Mouse (Mus musculus): ENCODE results near the gene Tbxas1. TPM values are rescaled to one million over a fixed set of nuclear protein-coding genes. Genes with fewer than 3 reads are reported as not detected.

Gene Tbxas1
- polyA plus RNA-seq, 1 experiment from 2014 or later: 2.5 TPM

- DNase-seq (ENCODE audit: low spot score): no peak
These were observed 81.4 kb downstream of the Tbxas1 start for GRCm38 (mm10) chr6:38956641-38957040.

- DNase-seq (ENCODE audit: low spot score): no peak
These were observed 82.0 kb downstream of the Tbxas1 start for GRCm38 (mm10) chr6:38957246-38957645.

GRCm38 (mm10) chr6:38959502-38959901 is 84.3 kb downstream of the Tbxas1 start:
- DNase-seq (ENCODE audit: low spot score): no peak

GRCm38 (mm10) chr6:38960367-38960766 is 85.2 kb downstream of the Tbxas1 start:
- DNase-seq (ENCODE audit: low spot score): no peak

- no peak for DNase-seq (ENCODE audit: low spot score)
These were observed 85.7 kb downstream of the Tbxas1 start for GRCm38 (mm10) chr6:38960791-38961426.

- DNase-seq (ENCODE audit: low spot score): no peak
These were observed 86.3 kb downstream of the Tbxas1 start for GRCm38 (mm10) chr6:38961427-38962033.

- DNase-seq (ENCODE audit: low spot score): no peak
These were observed 91.6 kb downstream of the Tbxas1 start for GRCm38 (mm10) chr6:38966839-38967238.

- DNase-seq (ENCODE audit: low spot score): no peak
These were observed 92.1 kb downstream of the Tbxas1 start for GRCm38 (mm10) chr6:38967288-38967687.

- no peak for DNase-seq (ENCODE audit: low spot score)
These were observed 92.8 kb downstream of the Tbxas1 start for GRCm38 (mm10) chr6:38967988-38968387.

- no peak for DNase-seq (ENCODE audit: low spot score)
These were observed 94.9 kb downstream of the Tbxas1 start for GRCm38 (mm10) chr6:38969944-38970740.

- DNase-seq (ENCODE audit: low spot score): no peak
These were observed 95.6 kb downstream of the Tbxas1 start for GRCm38 (mm10) chr6:38970759-38971158.

GRCm38 (mm10) chr6:38972826-38973225 is 97.6 kb downstream of the Tbxas1 start:
- DNase-seq (ENCODE audit: low spot score): no peak

- no peak for DNase-seq (ENCODE audit: low spot score)
These were observed 98.4 kb downstream of the Tbxas1 start for GRCm38 (mm10) chr6:38973441-38974161.

- no peak for DNase-seq (ENCODE audit: low spot score)
These were observed 98.9 kb downstream of the Tbxas1 start for GRCm38 (mm10) chr6:38974162-38974525.

- DNase-seq (ENCODE audit: low spot score): no peak
These were observed 99.5 kb downstream of the Tbxas1 start for GRCm38 (mm10) chr6:38974536-38975268.

- no peak for DNase-seq (ENCODE audit: low spot score)
These were observed 100.7 kb downstream of the Tbxas1 start for GRCm38 (mm10) chr6:38975866-38976265.

GRCm38 (mm10) chr6:38976355-38976754 is 101.2 kb downstream of the Tbxas1 start:
- no peak for DNase-seq (ENCODE audit: low spot score)

GRCm38 (mm10) chr6:38980921-38981715 is 105.9 kb downstream of the Tbxas1 start:
- no peak for DNase-seq (ENCODE audit: low spot score)

- no peak for DNase-seq (ENCODE audit: low spot score)
These were observed 106.9 kb downstream of the Tbxas1 start for GRCm38 (mm10) chr6:38982071-38982470.

- no peak for DNase-seq (ENCODE audit: low spot score)
These were observed 107.5 kb downstream of the Tbxas1 start for GRCm38 (mm10) chr6:38982656-38983055.

Measured in thymus, postnatal 0 days (tissue).